Mouse (Mus musculus) forebrain, embryonic 13.5 days (tissue): ENCODE measurements around the gene Fnip2. TPM values are rescaled to one million over a fixed set of nuclear protein-coding genes. Genes with fewer than 3 reads are reported as not detected.

Source experiments
- ATAC-seq: fragments of 200-750 bp; cut with Nextera tagmentation; 2 replicates; pipeline ENCODE4 v1.8.0; 2017
- H3K27ac ChIP-seq: fragments of 300-500 bp; sonication (generic); 2 replicates; pipeline ENCODE4 v1.5.1; 2015; ENCODE audit warnings: inconsistent platforms, mild to moderate bottlenecking, moderate library complexity
- H3K27me3 ChIP-seq: fragments of 300-500 bp; sonication (generic); 2 replicates; pipeline ENCODE4 v1.6.1; 2015; ENCODE audit warnings: mild to moderate bottlenecking, inconsistent platforms
- H3K36me3 ChIP-seq: fragments of 300-500 bp; sonication (generic); 2 replicates; pipeline ENCODE4 v1.6.1; 2015; ENCODE audit warnings: mild to moderate bottlenecking, inconsistent platforms; ENCODE audit not compliant: poor library complexity, severe bottlenecking
- H3K4me1 ChIP-seq: fragments of 300-500 bp; sonication (generic); 2 replicates; pipeline ENCODE4 v1.6.1; 2015; ENCODE audit warnings: inconsistent platforms
- H3K4me2 ChIP-seq: fragments of 300-500 bp; sonication (generic); 2 replicates; pipeline ENCODE4 v1.6.1; 2015; ENCODE audit warnings: inconsistent platforms, mild to moderate bottlenecking, moderate library complexity
- H3K4me3 ChIP-seq: fragments of 300-500 bp; sonication (generic); 2 replicates; pipeline ENCODE4 v1.5.1; 2015; ENCODE audit warnings: mild to moderate bottlenecking, inconsistent platforms
- H3K9ac ChIP-seq: fragments of 300-500 bp; sonication (generic); 2 replicates; pipeline ENCODE4 v1.6.1; 2015; ENCODE audit warnings: mild to moderate bottlenecking, inconsistent platforms
- H3K9me3 ChIP-seq: fragments of 300-500 bp; sonication (generic); replicated peaks from 2 replicates; pipeline ENCODE4 v1.6.1; 2016; ENCODE audit warnings: inconsistent platforms
- WGBS: fragments of 180-500 bp; shearing (Covaris S2); methylation state at CpG from one replicate; pipeline ENCODE4 v1.1.7; 2015; 5-methylcytosine and 5-hydroxymethylcytosine counted together
- polyA plus RNA-seq: library from polyadenylated mRNA; unstranded; fragments of >200 nt; fragmentation: Nextera tagmentation; extraction: Ambion mirVana; gene quantifications from 2 replicates; pipeline ENCODE4 v1.2.1, GENCODE M21; 2015

The Fnip2 gene
- polyA plus RNA-seq, 1 experiment from 2014 or later: 3.4 TPM

DNA sequence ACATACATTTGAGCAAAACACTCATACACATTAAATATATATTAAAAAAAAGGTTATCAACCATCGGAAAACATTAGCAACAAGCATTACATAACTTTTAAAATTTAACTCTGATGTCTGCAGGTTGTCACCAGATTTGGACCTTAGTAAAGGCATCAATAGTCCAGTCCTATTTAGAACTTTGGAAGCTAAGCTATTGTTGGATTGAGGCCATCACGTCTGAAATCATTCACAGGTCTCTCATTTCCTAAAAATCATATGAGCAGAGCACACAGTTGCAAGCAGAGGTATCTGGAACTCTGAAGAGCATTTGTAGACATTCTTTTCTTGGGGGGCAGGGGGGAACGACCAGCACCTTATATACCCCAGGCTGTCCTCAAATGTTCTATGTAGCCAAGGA lies 28.5 kb downstream of the Fnip2 start:
- Histone ChIP-seq H3K27ac (no peak overlapping the region), H3K4me3 (no peak overlapping the region), H3K4me1 (peaks cover 4% of the 10 kb centered on the region; the same call in 1 of the 2 replicates), H3K36me3 (no peaks in the 10 kb centered on the region), H3K27me3 (no peaks in the 10 kb centered on the region), H3K4me2 (no peak overlapping the region), H3K9ac (no peak overlapping the region), H3K9me3 (no peaks in the 10 kb centered on the region)
- 95% methylated on average over 3 of the region's 3 CpGs for whole genome bisulfite sequencing
- no peak for ATAC-seq

- no peak for ATAC-seq
Observed at GRCm38 (mm10) chr3:79538342-79538741, 29.3 kb downstream of the Fnip2 start.

DNA sequence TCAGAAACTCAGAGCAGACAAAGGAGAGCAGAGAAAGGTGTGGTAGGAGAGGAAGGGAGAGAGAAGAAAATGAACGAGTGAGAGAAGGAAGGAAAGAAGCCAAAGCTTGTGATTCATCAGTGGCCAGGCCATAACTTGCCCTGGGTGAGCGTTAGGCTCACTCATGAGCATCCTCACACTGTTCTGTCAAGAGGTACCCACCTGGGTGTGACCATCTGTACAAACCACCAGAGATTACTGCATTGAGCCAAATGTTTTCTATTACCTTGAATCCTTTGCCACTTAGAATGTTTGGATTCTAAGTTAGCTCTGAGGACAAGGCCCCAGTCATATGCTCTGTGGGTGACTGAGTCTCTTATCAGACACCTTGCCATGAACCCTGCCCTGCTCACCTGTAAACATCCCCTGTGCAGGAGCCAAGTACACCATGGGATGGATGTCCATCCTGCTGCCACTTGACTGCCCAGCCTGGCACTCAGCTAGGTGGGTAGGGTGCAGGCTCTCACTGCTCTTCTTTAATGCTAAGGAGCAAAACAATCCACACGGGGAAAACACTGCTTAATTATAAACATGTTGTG lies 29.9 kb downstream of the Fnip2 start:
- 81% methylated on average over 3 of the region's 3 CpGs for WGBS

More at GRCm38 (mm10) chr3:79538342-79538741, 29.3 kb downstream of the Fnip2 start:
- H3K4me1 ChIP-seq: peaks cover 4% of the 10 kb centered on the region; the same call in 1 of the 2 replicates
- 95% methylated on average over 3 of the region's 3 CpGs for WGBS
- H3K36me3 ChIP-seq: no peaks in the 10 kb centered on the region
- H3K4me3 ChIP-seq: no peak overlapping the region
- no peaks in the 10 kb centered on the region for H3K9me3 ChIP-seq
- H3K27ac ChIP-seq: no peak overlapping the region
- no peaks in the 10 kb centered on the region for H3K27me3 ChIP-seq
- H3K4me2 ChIP-seq: no peak overlapping the region
- no peak overlapping the region for H3K9ac ChIP-seq

DNA sequence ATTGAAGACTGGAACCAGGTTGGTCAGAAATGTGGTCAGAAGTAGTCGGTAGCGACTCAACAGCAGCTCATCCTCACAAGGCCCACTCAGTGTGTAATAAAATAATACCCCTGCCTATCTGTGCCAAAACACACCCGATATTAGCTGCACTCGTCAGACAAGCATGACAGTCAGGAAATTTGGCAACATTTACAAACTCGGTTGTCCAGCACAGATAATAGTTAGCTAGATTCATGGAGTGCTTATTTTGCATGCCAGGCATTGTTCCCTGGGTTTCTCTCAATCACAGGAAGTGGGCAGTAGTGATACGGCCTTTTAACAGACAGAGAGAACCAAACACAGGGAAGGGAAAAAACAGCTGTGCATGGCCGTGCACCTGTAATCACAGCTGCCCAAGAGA lies 30.6 kb downstream of the Fnip2 start:
- Histone ChIP-seq H3K36me3 (no peaks in the 10 kb centered on the region), H3K27me3 (no peaks in the 10 kb centered on the region), H3K4me1 (peaks cover 1% of the 10 kb centered on the region; the same call in 1 of the 2 replicates), H3K27ac (no peak overlapping the region), H3K4me3 (no peak overlapping the region), H3K9ac (no peak overlapping the region), H3K4me2 (no peak overlapping the region), H3K9me3 (no peaks in the 10 kb centered on the region)
- ATAC-seq: no peak
- 89% methylated on average over 7 of the region's 7 CpGs for WGBS

More for the DNA sequence above, 29.9 kb downstream of the Fnip2 start:
- H3K27me3 ChIP-seq: no peaks in the 10 kb centered on the region
- no peak overlapping the region for H3K4me3 ChIP-seq
- ATAC-seq: no peak
- no peak overlapping the region for H3K27ac ChIP-seq
- H3K4me2 ChIP-seq: no peak overlapping the region
- H3K36me3 ChIP-seq: no peaks in the 10 kb centered on the region
- H3K4me1 ChIP-seq: peaks cover 2% of the 10 kb centered on the region; the same call in 1 of the 2 replicates
- H3K9ac ChIP-seq: no peak overlapping the region
- no peaks in the 10 kb centered on the region for H3K9me3 ChIP-seq

GRCm38 (mm10) chr3:79531581-79532271 lies 35.9 kb downstream of the Fnip2 start:
- Histone ChIP-seq H3K4me1 (peaks cover 20% of the 10 kb centered on the region; the same call in 1 of the 2 replicates), H3K4me2 (no peak overlapping the region), H3K27me3 (no peaks in the 10 kb centered on the region), H3K9ac (no peak overlapping the region), H3K36me3 (no peaks in the 10 kb centered on the region), H3K27ac (no peak overlapping the region), H3K4me3 (no peak overlapping the region), H3K9me3 (no peaks in the 10 kb centered on the region)
- ATAC-seq: no peak
- WGBS: 83% methylated on average over 9 of the region's 9 CpGs

DNA sequence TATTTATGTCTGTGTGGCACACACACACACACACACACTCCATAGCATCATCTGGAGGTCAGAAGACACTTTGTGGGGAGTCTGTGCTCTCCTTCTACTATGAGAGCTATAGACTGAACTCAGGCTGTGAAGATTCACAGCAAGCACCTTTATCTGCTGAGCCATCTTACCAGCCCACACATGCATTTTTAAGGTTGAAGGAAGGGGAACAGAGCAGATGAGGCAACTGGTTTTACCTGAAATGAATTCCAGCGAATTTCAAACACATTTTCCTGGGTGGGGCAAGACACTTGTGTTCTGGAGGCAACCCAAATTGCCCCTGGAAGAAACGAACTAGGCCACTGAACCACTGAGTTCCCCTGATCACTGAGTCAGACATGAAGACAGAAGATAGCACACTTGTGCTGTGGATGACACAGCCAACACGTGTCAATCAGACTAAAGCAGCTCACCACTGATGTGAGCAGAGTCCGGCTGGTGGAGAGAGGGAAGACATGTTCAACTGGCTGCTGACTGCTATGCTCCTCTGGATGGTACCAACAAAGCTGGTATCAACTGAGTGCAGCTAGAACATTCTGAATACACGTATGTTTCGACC lies 38.0 kb downstream of the Fnip2 start:
- H3K36me3 ChIP-seq: no peaks in the 10 kb centered on the region
- ATAC-seq: no peak
- H3K4me1 ChIP-seq: peaks cover 20% of the 10 kb centered on the region; the same call in 1 of the 2 replicates
- H3K9me3 ChIP-seq: no peaks in the 10 kb centered on the region
- H3K4me3 ChIP-seq: no peak overlapping the region
- H3K27me3 ChIP-seq: no peaks in the 10 kb centered on the region
- 80% methylated on average over 6 of the region's 6 CpGs for WGBS
- no peak overlapping the region for H3K27ac ChIP-seq
- H3K4me2 ChIP-seq: no peak overlapping the region
- H3K9ac ChIP-seq: no peak overlapping the region

- Histone ChIP-seq H3K4me2 (no peak overlapping the region), H3K9me3 (no peaks in the 10 kb centered on the region), H3K4me3 (no peak overlapping the region), H3K27me3 (no peaks in the 10 kb centered on the region), H3K27ac (no peak overlapping the region), H3K36me3 (no peaks in the 10 kb centered on the region), H3K4me1 (peaks cover 20% of the 10 kb centered on the region; the same call in 1 of the 2 replicates), H3K9ac (no peak overlapping the region)
- no peak for ATAC-seq
- 30% methylated on average over 8 of the region's 8 CpGs for WGBS
Observed at GRCm38 (mm10) chr3:79528451-79528850, 39.1 kb downstream of the Fnip2 start.

DNA sequence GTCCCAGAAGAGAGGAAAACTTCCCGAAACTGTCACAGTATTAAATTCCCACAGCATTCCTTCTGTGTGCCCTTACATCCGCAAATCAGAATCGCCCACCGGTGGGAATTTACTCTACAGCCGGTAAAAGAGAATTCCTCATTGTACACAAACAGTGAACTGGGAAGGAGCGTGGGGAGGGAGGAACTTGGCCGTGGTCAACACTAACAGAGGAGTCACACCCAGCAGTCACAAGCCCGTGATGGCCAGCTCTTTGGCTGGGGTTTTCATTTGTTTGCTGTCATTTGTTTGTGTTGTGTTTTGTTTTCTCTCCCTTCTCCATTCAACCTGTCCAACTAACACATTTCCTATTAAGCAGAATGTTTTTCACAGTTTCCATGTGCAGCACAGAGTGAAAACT lies 39.7 kb downstream of the Fnip2 start:
- H3K9ac ChIP-seq: no peak overlapping the region
- WGBS: 65% methylated on average over 8 of the region's 8 CpGs
- no peaks in the 10 kb centered on the region for H3K9me3 ChIP-seq
- no peak overlapping the region for H3K27ac ChIP-seq
- no peak for ATAC-seq
- H3K4me2 ChIP-seq: no peak overlapping the region
- H3K4me3 ChIP-seq: no peak overlapping the region
- H3K36me3 ChIP-seq: no peaks in the 10 kb centered on the region
- H3K4me1 ChIP-seq: peaks cover 20% of the 10 kb centered on the region; the same call in 1 of the 2 replicates
- no peaks in the 10 kb centered on the region for H3K27me3 ChIP-seq

GRCm38 (mm10) chr3:79527521-79527920 lies 40.1 kb downstream of the Fnip2 start:
- Histone ChIP-seq H3K9me3 (no peaks in the 10 kb centered on the region), H3K27ac (no peak overlapping the region), H3K4me1 (peaks cover 20% of the 10 kb centered on the region; the same call in 1 of the 2 replicates), H3K36me3 (no peaks in the 10 kb centered on the region), H3K27me3 (no peaks in the 10 kb centered on the region), H3K9ac (no peak overlapping the region), H3K4me3 (no peak overlapping the region), H3K4me2 (no peak overlapping the region)
- WGBS: 91% methylated on average over 3 of the region's 3 CpGs
- ATAC-seq: no peak

DNA sequence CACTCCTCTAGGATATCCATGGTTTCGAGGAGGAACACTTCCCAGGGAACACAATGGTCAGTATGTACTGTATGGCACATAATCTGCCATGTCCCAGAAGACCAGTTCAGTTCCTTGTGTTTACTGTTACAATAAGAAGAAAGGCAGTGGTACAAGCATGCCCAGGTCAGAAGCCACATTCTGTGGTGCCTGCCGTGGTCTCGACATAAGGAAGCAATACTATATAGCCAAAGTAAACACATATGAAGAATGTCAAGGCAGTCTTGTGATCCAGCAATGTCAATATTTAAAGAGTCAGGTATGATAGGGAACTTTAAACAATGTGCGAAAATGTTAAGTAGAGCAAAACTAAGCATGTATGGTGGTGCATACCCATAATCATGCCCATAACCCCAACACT lies 44.2 kb downstream of the Fnip2 start:
- Histone ChIP-seq H3K36me3 (no peaks in the 10 kb centered on the region), H3K4me1 (peaks cover 18% of the 10 kb centered on the region), H3K9me3 (no peaks in the 10 kb centered on the region), H3K9ac (no peak overlapping the region), H3K4me3 (no peak overlapping the region), H3K27me3 (no peaks in the 10 kb centered on the region), H3K27ac (no peak overlapping the region), H3K4me2 (no peak overlapping the region)
- WGBS: 92% methylated on average over 4 of the region's 4 CpGs
- no peak for ATAC-seq

DNA sequence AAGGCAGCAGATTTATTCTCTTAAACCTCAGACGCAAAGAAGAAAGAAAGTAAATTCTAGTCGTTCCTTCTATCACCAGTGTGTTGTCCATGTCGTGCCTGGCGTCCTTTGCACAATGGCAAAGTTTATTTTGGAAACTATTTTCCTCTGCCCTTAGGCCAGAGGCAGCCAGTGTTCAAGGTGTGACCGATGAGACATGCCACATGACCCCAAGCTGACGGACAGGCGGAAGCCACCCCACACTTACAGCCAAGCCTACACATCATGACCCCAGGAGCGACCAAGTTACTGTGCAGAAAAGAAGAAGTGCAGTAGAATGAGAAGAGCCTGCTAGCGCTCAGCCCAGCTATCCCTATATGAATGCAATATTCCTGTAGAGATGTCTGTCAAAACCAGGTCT lies 47.7 kb downstream of the Fnip2 start:
- H3K27me3 ChIP-seq: no peaks in the 10 kb centered on the region
- no peak overlapping the region for H3K27ac ChIP-seq
- no peak overlapping the region for H3K4me3 ChIP-seq
- no peak overlapping the region for H3K4me2 ChIP-seq
- no peaks in the 10 kb centered on the region for H3K9me3 ChIP-seq
- H3K9ac ChIP-seq: no peak overlapping the region
- peaks cover 2% of the 10 kb centered on the region; the same call in 1 of the 2 replicates for H3K36me3 ChIP-seq
- H3K4me1 ChIP-seq: peaks cover 25% of the 10 kb centered on the region
- WGBS: 83% methylated on average over 9 of the region's 9 CpGs
- ATAC-seq: no peak

DNA sequence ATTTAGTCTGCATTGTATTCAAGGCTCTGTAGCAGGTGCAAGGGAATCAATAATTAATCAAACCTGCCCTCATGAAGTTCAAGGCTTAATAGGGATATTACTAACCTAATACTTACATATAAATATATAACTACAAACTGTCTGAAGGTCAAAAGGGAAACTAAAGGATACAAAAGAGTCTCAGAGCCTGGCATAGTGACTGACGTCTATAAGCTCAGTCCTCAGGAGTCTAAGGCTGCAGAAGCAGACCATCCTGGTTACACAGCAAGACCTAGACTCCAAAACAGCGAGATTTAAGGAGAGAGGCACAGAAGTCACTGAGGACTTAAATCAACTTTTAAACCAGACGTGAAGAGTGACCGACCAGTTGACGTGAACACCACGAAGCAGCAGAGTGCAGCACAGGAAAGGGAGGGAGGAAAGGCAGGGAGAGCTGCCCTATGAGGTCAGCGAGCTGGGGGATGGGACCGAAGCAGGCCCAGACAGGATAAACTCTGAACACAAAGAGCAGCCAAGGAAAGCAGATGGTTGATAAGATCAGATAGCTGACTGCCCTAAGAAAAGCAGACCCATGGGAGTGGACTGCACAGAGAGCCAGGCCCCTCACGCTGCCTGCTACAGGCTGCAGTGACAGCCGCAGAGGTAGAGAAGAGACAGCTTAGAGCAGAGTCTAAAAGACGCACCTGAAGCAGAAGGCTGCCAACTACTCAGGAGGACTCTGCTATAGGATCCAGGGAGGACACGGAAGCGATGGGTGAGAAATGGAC lies 48.7 kb downstream of the Fnip2 start:
- Histone ChIP-seq H3K4me3 (no peak overlapping the region), H3K27ac (peak overlapping the region; percentile 26), H3K27me3 (no peaks in the 10 kb centered on the region), H3K9me3 (no peaks in the 10 kb centered on the region), H3K4me2 (no peak overlapping the region), H3K36me3 (peaks cover 2% of the 10 kb centered on the region; the same call in 1 of the 2 replicates), H3K4me1 (peaks cover 25% of the 10 kb centered on the region), H3K9ac (peak overlapping the region; percentile 31; the same call in 1 of the 2 replicates)
- ATAC-seq: peak; percentile 50; the same call in 1 of the 2 replicates
- whole genome bisulfite sequencing: 43% methylated on average over 13 of the region's 13 CpGs
